Mouse (Mus musculus) forebrain, embryonic 16.5 days (tissue): ENCODE results near the gene Rhebl1. TPM values are rescaled to one million over a fixed set of nuclear protein-coding genes. Genes with fewer than 3 reads are reported as not detected.
"Not testable (repeated sequence)": the region's sequence is repeated elsewhere in the genome, so short reads cannot be mapped to it uniquely, and the experiment has no call there.

Experiments
- ATAC-seq: fragments of 200-750 bp; cut with Nextera tagmentation; 2 replicates; pipeline ENCODE4 v1.8.0; 2017; ENCODE audit warnings: mild to moderate bottlenecking, moderate library complexity
- H3K27ac ChIP-seq: fragments of 300-500 bp; sonication (generic); 2 replicates; pipeline ENCODE4 v1.5.1; 2014; ENCODE audit warnings: low read length, control low read depth
- H3K27me3 ChIP-seq: fragments of 300-500 bp; sonication (generic); replicated peaks from 2 replicates; pipeline ENCODE4 v1.6.1; 2014; ENCODE audit warnings: low read length; ENCODE audit not compliant: control insufficient read depth, insufficient read depth
- H3K36me3 ChIP-seq: fragments of 300-500 bp; sonication (generic); 2 replicates; pipeline ENCODE4 v1.6.1; 2014; ENCODE audit not compliant: control insufficient read depth, insufficient read depth
- H3K4me1 ChIP-seq: fragments of 300-500 bp; sonication (generic); replicated peaks from 2 replicates; pipeline ENCODE4 v1.6.1; 2014; ENCODE audit warnings: low read length; ENCODE audit not compliant: control insufficient read depth, insufficient read depth
- H3K4me2 ChIP-seq: fragments of 300-500 bp; sonication (generic); 2 replicates; pipeline ENCODE4 v1.6.1; 2014; ENCODE audit warnings: mild to moderate bottlenecking, low read length, control low read depth
- H3K4me3 ChIP-seq: fragments of 300-500 bp; sonication (generic); replicated peaks from 2 replicates; pipeline ENCODE4 v1.5.1; 2014; ENCODE audit warnings: mild to moderate bottlenecking, low read length, control low read depth
- H3K9ac ChIP-seq: fragments of 300-500 bp; sonication (generic); replicated peaks from 2 replicates; pipeline ENCODE4 v1.6.1; 2014; ENCODE audit warnings: low read depth, low read length, control low read depth
- H3K9me3 ChIP-seq: fragments of 300-500 bp; sonication (generic); 2 replicates; pipeline ENCODE4 v1.6.1; 2016; ENCODE audit warnings: low read length; ENCODE audit not compliant: control insufficient read depth
- WGBS: fragments of 180-500 bp; shearing (Covaris S2); extraction: QIAGEN DNeasy Blood & Tissue Kit; methylation state at CpG from one replicate; pipeline ENCODE4 v1.1.7; 2014; 5-methylcytosine and 5-hydroxymethylcytosine counted together
- polyA plus RNA-seq: library from polyadenylated mRNA; unstranded; fragments of >200 nt; fragmentation: Nextera tagmentation; extraction: Ambion mirVana; gene quantifications from 2 replicates; pipeline ENCODE4 v1.2.1, GENCODE M21; 2015

The Rhebl1 gene
- polyA plus RNA-seq, 1 experiment from 2014 or later = 52.7 TPM

DNA sequence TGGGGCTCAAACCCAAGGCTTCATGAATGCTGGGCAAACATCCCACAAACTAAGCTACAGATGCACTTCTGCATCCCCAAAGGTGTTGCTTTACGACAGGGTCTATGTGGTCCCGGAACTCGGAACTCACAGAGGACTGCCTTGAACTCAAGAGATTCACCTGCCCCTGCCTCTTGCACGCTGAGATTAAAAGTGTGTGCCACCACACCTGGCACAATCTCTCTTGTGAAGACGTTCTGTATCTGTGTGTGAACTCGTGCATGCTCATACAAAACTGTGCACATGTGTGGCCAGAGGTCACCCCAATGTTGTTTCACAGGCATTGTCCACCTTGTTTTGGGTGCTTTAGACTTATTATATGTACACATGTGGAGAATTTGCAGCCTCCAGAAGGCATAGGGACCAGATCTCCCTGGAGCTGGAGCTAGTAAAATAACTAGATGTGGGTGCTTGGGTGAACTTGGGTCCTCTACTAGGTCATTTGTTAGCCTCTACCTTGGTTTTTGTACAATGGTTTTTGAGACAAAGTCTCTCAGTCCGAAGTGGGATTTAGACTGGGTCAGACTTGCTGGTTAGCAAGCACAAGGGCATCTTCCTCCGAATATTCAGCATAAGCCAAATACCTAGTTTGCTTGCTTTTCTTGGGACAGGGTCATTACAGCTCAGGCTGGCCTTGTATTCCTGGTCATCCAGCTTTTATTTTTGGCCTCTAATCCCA is 35.8 kb upstream of the Rhebl1 start:
- peaks cover 5% of the 10 kb centered on the region; the same call in 1 of the 2 replicates for H3K36me3 ChIP-seq
- no peaks in the 10 kb centered on the region for H3K9me3 ChIP-seq
- no peak overlapping the region for H3K4me2 ChIP-seq
- no peaks in the 10 kb centered on the region for H3K27me3 ChIP-seq
- no peak for ATAC-seq
- WGBS = 51% methylated on average over 8 of the region's 8 CpGs
- H3K4me1 ChIP-seq = peaks cover 23% of the 10 kb centered on the region
- no peak overlapping the region for H3K4me3 ChIP-seq
- no peak overlapping the region for H3K9ac ChIP-seq
- no peak overlapping the region for H3K27ac ChIP-seq

DNA sequence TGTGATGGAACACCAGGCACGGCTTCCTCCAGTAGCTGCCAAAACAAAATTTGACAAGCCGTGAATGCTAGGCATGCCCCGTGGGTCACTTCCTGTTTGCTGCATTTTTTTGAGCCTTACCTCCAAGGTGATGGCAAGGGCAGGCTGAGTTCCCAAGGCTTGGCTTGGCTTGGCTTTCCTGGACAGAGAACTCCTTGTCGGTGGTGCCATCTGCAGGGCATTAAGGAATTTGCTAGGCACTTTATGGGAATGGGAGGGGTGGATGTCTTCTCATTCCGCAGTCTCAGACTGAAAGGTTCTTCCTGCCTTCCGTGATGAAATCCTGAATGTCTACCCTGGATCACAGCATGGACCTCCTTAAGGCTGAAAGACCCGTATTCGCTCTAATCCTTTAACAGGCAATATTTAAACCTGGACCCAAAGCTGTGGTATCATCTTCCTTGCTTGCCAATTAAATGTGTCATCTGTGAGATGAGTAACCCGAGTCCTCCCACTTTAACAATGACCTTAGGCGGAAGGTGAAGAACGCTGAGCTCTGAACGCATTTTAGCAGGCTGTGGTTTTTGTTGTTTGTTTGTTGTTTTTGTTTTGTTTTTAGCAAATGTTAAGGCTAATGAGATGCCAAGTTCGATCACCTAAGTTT is 34.4 kb upstream of the Rhebl1 start:
- Histone ChIP-seq H3K9ac (no peak overlapping the region), H3K4me1 (peaks cover 21% of the 10 kb centered on the region), H3K27ac (no peak overlapping the region), H3K4me3 (no peak overlapping the region), H3K27me3 (no peaks in the 10 kb centered on the region), H3K36me3 (peaks cover 5% of the 10 kb centered on the region; the same call in 1 of the 2 replicates), H3K4me2 (0 out of 2 replicates have a peak overlapping the region, but pooled peaks have one; percentile 11), H3K9me3 (no peaks in the 10 kb centered on the region)
- WGBS = 13% methylated on average over 13 of the region's 13 CpGs
- peak; percentile 48; the same call in 1 of the 2 replicates for ATAC-seq

DNA sequence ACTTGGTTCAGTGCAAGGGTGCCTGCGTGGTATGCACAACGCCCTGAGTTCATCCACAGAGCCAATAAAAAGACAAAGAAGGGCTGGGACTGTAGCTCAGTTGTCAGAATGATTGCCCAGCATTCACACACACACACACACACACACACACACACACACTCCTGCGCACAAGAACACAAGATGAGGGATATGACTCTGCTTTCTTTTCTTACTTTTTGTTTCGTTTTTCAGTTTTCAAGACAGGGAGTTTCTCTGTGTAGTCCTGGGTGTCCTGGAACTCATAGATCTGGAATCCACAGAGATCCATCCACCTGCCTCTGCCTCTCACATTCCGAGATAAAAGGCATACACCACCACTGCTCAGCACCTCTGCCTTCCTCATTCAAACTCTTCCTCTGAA is 33.2 kb upstream of the Rhebl1 start:
- Histone ChIP-seq H3K4me3 (no peak overlapping the region), H3K36me3 (peaks cover 5% of the 10 kb centered on the region; the same call in 1 of the 2 replicates), H3K9me3 (no peaks in the 10 kb centered on the region), H3K27ac (no peak overlapping the region), H3K4me2 (no peak overlapping the region), H3K9ac (no peak overlapping the region), H3K4me1 (peaks cover 16% of the 10 kb centered on the region; the same call in 1 of the 2 replicates), H3K27me3 (no peaks in the 10 kb centered on the region)
- ATAC-seq = no peak
- 75% methylated on average over 5 of the region's 5 CpGs for WGBS

DNA sequence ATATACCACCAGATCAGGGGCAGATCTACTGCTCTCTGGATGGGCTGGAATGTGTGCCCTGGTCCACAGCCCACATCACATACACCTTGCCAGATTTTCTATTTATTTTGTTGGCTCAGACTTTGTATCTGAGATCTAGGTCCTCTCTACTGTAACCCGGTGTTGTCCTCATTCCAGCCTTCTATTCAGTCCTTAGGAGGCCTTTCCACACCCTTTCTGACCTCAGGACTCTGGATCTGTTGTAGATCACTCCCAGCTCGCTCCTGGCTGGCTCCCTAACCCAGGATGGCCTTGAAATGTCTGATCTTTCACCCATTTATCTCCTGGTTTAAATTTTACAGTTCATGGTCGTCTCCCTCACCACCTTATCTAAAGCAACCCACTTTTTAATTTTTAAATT is 30.3 kb upstream of the Rhebl1 start:
- ATAC-seq = no peak
- Histone ChIP-seq H3K9me3 (no peaks in the 10 kb centered on the region), H3K4me3 (no peak overlapping the region), H3K4me2 (no peak overlapping the region), H3K27ac (no peak overlapping the region), H3K4me1 (peaks cover 6% of the 10 kb centered on the region; the same call in 1 of the 2 replicates), H3K36me3 (no peaks in the 10 kb centered on the region), H3K9ac (no peak overlapping the region), H3K27me3 (no peaks in the 10 kb centered on the region)
- 82% methylated on average over 3 of the region's 3 CpGs for WGBS

DNA sequence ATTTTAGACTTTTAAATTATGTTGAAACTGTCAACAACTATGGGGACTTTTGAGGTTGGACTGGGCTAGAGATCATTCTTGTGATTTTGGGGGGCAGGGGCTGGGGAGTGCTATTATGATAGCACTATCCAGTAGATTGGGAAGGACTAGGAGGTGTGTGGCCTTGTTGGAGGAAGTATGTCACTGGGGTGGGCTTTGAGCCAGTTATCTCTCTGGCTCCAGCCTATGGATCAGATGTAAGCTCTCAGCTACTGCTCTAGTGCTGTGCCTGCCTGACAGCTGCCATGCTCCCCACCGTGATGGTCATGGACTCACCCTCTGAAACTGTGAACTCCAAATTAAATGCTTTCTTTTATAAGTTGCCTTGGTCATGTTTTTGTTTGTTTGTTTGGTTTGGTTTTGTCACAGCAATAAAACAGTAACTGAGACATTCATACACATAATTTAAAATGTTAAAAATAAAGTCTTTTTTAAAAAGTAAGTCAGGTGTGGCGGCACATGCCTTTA is 28.7 kb upstream of the Rhebl1 start:
- H3K27me3 ChIP-seq = no peaks in the 10 kb centered on the region
- WGBS = 89% methylated on average over 2 of the region's 2 CpGs
- peaks cover 6% of the 10 kb centered on the region for H3K4me1 ChIP-seq
- ATAC-seq = no peak
- H3K9me3 ChIP-seq = no peaks in the 10 kb centered on the region
- no peak overlapping the region for H3K4me2 ChIP-seq
- no peaks in the 10 kb centered on the region for H3K36me3 ChIP-seq
- no peak overlapping the region for H3K4me3 ChIP-seq
- H3K9ac ChIP-seq = no peak overlapping the region
- H3K27ac ChIP-seq = no peak overlapping the region

DNA sequence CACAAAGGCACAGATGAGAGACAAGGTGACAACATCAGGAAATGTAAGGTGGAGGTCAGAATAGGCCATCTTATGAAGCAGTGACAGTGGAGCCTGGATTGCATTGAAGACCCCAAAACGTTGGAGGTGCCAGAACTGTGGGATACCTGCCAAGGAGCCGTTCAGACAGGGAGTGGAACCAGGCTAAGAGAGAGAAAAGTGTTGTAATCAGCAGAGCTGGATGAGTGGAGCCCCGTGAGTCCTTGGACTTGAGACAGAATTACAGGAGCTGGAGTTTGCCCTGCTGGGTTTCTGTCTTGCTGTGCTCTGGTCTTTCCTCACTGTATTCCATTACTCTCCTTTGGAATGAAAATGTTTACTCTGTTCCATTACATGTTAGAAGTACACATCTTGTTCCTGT is 28.2 kb upstream of the Rhebl1 start:
- Histone ChIP-seq H3K27me3 (no peaks in the 10 kb centered on the region), H3K4me2 (no peak overlapping the region), H3K4me3 (no peak overlapping the region), H3K27ac (no peak overlapping the region), H3K9ac (no peak overlapping the region), H3K9me3 (no peaks in the 10 kb centered on the region), H3K36me3 (no peaks in the 10 kb centered on the region), H3K4me1 (peaks cover 6% of the 10 kb centered on the region)
- WGBS = 35% methylated on average over 3 of the region's 3 CpGs
- ATAC-seq = no peak

DNA sequence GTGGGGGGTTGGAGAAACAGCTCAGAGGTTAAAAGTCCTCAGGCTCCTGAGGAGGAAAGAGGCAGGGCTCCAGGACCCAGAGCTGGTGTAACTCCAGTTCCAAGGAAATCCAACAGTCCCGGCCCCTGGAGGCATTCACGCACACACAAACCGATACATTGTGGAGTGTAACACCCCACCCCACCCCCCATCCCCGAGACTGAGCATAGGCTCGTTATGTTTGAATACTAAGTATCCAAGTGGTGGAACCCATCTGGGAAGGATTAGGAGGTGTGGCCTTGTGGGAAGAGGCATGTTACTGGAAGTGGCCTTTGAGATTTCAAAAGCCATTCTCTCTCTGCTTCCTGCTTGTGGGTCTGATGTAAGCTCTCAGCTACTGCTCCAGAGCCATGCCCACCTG is 27.2 kb upstream of the Rhebl1 start:
- H3K4me1 ChIP-seq = peaks cover 9% of the 10 kb centered on the region
- no peaks in the 10 kb centered on the region for H3K36me3 ChIP-seq
- no peaks in the 10 kb centered on the region for H3K9me3 ChIP-seq
- H3K9ac ChIP-seq = no peak overlapping the region
- H3K27me3 ChIP-seq = no peaks in the 10 kb centered on the region
- H3K4me2 ChIP-seq = no peak overlapping the region
- H3K27ac ChIP-seq = no peak overlapping the region
- ATAC-seq = no peak
- 54% methylated on average over 5 of the region's 5 CpGs for WGBS
- no peak overlapping the region for H3K4me3 ChIP-seq

DNA sequence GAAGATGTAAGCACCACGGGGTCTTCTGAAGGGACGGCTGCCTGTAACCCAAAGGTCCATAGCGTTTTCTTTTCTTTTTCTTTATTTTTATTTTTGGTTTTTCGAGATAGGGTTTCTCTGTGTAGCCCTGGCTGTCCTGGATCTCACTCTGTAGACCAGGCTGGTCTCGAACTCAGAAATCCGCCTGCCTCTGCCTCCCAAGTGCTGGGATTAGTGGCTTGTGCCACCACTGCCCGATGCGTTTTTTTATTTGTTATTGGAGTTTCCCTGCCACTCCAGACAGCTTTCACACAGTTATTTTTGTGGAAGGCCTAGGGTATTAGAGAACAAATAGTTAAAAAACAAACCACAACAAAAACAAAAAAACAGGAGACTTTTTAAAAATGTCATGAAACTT is 24.2 kb upstream of the Rhebl1 start:
- peak overlapping the region; percentile 80 for H3K27ac ChIP-seq
- not testable (repeated sequence) for H3K27me3 ChIP-seq, H3K9me3 ChIP-seq, H3K36me3 ChIP-seq, ATAC-seq
- peak overlapping the region; percentile 91 for H3K4me3 ChIP-seq
- 27% methylated on average over 8 of the region's 8 CpGs for whole genome bisulfite sequencing
- peak overlapping the region; percentile 66 for H3K4me2 ChIP-seq
- peak overlapping the region; percentile 56 for H3K9ac ChIP-seq
- peaks cover 26% of the 10 kb centered on the region for H3K4me1 ChIP-seq
